Mouse (Mus musculus) lung, embryonic 16.5 days (tissue): ENCODE results near the gene Cyct. TPM values are rescaled to one million over a fixed set of nuclear protein-coding genes. Genes with fewer than 3 reads are reported as not detected.

Source experiments
- ATAC-seq: fragments of 200-750 bp; cut with Nextera tagmentation; 2 replicates; pipeline ENCODE4 v1.8.0; 2017; ENCODE audit warnings: low read depth, mild to moderate bottlenecking, moderate library complexity
- H3K27ac ChIP-seq: fragments of 300-500 bp; sonication (generic); 2 replicates; pipeline ENCODE4 v1.5.1; 2014; ENCODE audit warnings: mild to moderate bottlenecking, control low read depth, low read length
- H3K27me3 ChIP-seq: fragments of 300-500 bp; sonication (generic); 2 replicates; pipeline ENCODE4 v1.6.1; 2014; ENCODE audit warnings: low read depth, low read length, mixed read lengths; ENCODE audit not compliant: control insufficient read depth, insufficient read depth
- H3K36me3 ChIP-seq: fragments of 300-500 bp; sonication (generic); 2 replicates; pipeline ENCODE4 v1.6.1; 2014; ENCODE audit warnings: low read length; ENCODE audit not compliant: control insufficient read depth, insufficient read depth
- H3K4me1 ChIP-seq: fragments of 300-500 bp; sonication (generic); replicated peaks from 2 replicates; pipeline ENCODE4 v1.6.1; 2014; ENCODE audit warnings: low read length, mixed read lengths; ENCODE audit not compliant: control insufficient read depth, insufficient read depth
- H3K4me2 ChIP-seq: fragments of 300-500 bp; sonication (generic); 2 replicates; pipeline ENCODE4 v1.6.1; 2014; ENCODE audit warnings: low read depth, low read length, control low read depth
- H3K4me3 ChIP-seq: fragments of 300-500 bp; sonication (generic); 2 replicates; pipeline ENCODE4 v1.5.1; 2014; ENCODE audit warnings: mild to moderate bottlenecking, low read length, control low read depth
- H3K9ac ChIP-seq: fragments of 300-500 bp; sonication (generic); 2 replicates; pipeline ENCODE4 v1.6.1; 2014; ENCODE audit warnings: low read length, control low read depth
- H3K9me3 ChIP-seq: fragments of 300-500 bp; sonication (generic); 2 replicates; pipeline ENCODE4 v1.6.1; 2016; ENCODE audit warnings: low read length; ENCODE audit not compliant: control insufficient read depth
- WGBS: fragments of 180-500 bp; shearing (Covaris S2); extraction: QIAGEN DNeasy Blood & Tissue Kit; methylation state at CpG from one replicate; pipeline ENCODE4 v1.1.7; 2014; 5-methylcytosine and 5-hydroxymethylcytosine counted together
- polyA plus RNA-seq: library from polyadenylated mRNA; unstranded; fragments of >200 nt; fragmentation: Nextera tagmentation; extraction: Ambion mirVana; gene quantifications from 2 replicates; pipeline ENCODE4 v1.2.1, GENCODE M21; 2015

The Cyct gene
- polyA plus RNA-seq, 1 experiment from 2014 or later = not detected

DNA sequence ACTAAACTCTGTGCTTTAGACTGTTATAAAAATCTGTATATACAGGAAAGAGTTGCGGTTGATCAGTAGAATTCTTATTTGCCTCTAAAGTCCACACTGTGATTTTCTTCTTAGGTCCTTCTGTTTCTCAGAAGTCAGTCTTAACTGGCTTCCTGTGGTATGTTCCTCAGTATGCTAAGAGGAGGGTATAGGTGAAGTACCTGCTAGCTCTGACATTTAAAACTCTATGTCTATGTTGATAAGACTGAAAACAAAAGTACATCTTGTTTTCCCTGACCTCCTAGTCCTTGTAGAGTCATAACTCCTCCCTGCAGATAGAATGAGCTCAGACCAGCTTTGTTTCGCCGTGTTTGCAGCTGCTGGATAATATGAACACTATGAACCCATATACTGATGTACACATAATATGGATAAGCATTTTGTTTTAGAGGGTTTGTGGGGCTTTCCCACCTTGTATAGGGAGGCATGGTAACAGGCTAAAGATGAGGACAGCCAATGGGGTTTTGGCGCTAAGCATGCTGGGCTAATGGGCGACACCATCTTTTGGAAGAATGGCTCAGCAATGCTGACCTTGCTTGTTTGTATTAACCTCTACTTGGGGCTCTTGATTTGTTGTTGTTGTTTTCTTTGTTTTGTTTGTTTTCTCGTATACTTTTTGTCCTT lies 14.4 kb upstream of the Cyct start:
- H3K9ac ChIP-seq = no peak overlapping the region
- peaks cover 26% of the 10 kb centered on the region for H3K36me3 ChIP-seq
- no peaks in the 10 kb centered on the region for H3K27me3 ChIP-seq
- H3K4me2 ChIP-seq = no peak overlapping the region
- no peaks in the 10 kb centered on the region for H3K9me3 ChIP-seq
- H3K4me1 ChIP-seq = peaks cover 3% of the 10 kb centered on the region
- no peak overlapping the region for H3K27ac ChIP-seq
- H3K4me3 ChIP-seq = no peak overlapping the region
- WGBS = 93% methylated on average over 6 of the region's 6 CpGs
- no peak for ATAC-seq

DNA sequence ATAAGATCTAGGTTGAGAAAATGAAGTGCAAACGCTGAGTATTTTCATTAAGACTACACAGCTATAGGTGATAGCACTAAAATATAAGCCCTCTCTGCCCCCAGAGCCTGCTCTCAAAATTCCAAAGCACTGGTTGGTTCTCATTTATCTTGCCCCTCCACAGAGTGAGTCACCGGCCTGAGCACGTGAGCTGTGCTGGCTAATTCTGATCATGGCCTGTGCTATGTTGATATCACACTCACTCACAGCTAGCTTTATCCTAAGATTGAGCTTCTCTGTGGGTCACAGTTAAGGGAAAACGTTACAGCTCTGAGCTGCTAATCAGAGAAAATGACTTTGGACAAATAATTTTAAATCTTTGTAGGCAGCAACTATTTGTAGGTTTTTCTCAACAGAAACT lies 12.0 kb upstream of the Cyct start:
- H3K9ac ChIP-seq = no peak overlapping the region
- peaks cover 3% of the 10 kb centered on the region for H3K4me1 ChIP-seq
- no peak overlapping the region for H3K4me3 ChIP-seq
- peaks cover 11% of the 10 kb centered on the region for H3K36me3 ChIP-seq
- H3K4me2 ChIP-seq = no peak overlapping the region
- no peaks in the 10 kb centered on the region for H3K9me3 ChIP-seq
- 70% methylated on average over 4 of the region's 4 CpGs for WGBS
- no peak for ATAC-seq
- H3K27me3 ChIP-seq = no peaks in the 10 kb centered on the region
- no peak overlapping the region for H3K27ac ChIP-seq

DNA sequence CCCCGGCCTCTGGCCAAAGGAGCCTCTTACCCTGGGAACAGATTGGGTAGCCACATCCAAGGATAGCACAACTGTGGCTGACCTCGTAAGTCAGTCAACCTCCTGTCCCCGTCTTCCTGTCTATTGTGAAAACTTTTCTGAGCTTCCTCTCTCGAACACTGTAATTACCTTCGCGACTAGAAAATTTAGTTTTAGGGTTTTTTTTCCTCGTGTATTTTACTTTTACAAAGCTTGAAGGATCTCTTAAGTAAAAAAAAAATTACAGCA lies 10.3 kb upstream of the Cyct start:
- H3K27ac ChIP-seq = no peak overlapping the region
- peaks cover 9% of the 10 kb centered on the region; the same call in 1 of the 2 replicates for H3K36me3 ChIP-seq
- peak overlapping the region; percentile 76 for H3K4me2 ChIP-seq
- H3K9me3 ChIP-seq = no peaks in the 10 kb centered on the region
- ATAC-seq = no peak
- 2% methylated on average over 7 of the region's 7 CpGs for WGBS
- peak overlapping the region; percentile 93 for H3K4me3 ChIP-seq
- H3K4me1 ChIP-seq = peaks cover 3% of the 10 kb centered on the region
- peak overlapping the region; percentile 86 for H3K9ac ChIP-seq
- no peaks in the 10 kb centered on the region for H3K27me3 ChIP-seq

DNA sequence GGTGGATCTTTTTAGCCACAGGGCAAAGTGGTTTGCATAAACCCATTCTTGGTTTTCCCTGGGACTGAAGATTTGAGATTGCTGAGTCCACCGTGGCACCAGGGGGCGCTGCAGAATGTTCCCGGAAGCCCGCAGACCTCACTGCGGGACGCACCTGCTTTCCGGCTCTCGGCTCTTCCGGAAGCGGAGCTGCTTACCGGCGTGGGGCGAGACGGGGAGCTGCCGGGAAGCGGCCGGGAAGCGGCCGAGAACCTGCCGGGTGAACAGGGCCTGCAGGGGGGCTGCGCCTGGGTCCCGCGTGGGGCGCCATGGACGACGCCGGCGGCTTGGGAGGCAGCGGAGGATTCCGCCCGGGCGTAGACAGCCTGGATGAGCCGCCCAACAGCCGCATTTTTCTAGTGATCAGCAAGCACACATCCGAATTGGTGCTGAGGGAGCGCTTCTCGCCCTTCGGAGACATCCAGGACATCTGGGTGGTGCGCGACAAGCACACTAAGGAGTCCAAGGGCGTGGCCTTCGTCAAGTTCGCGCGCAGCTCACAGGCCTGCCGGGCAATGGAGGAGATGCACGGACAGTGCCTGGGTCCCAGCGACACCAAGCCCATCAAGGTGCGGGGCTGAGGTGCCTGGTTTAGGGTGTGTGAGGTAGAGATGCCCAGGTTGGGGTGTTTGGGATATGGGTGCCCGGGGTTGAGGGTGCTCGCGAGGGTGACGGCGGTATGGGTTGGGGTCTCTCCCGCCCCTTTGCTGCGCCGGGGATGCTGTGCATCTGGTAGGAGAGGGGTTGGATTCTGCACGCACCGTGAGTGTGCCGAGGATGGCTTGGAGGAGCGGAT lies 9.8 kb upstream of the Cyct start, which contains the start of gene Rbm45:
Gene Rbm45 (plus strand): TSS at position 164 of the 835 bp plus-strand sequence.
- Histone ChIP-seq H3K4me2 (peak within 1 kb of the TSS; percentile 76), H3K27me3 (no peaks in the 10 kb centered on the region), H3K36me3 (0 out of 2 replicates have a peak, but pooled peaks cover 6% of the 10 kb centered on the region), H3K9ac (peak within 1 kb of the TSS; percentile 86), H3K9me3 (no peaks in the 10 kb centered on the region), H3K4me3 (peak within 1 kb of the TSS; percentile 93), H3K27ac (0 out of 2 replicates have a peak within 1 kb of the TSS, but pooled peaks have one; percentile 36), H3K4me1 (peaks cover 3% of the 10 kb centered on the region)
- ATAC-seq = peak; percentile 88
- WGBS = 0% methylated on average over 61 of the region's 61 CpGs

GRCm38 (mm10) chr2:76368861-76369660 lies 8.8 kb upstream of the Cyct start:
- 70% methylated on average over 13 of the region's 13 CpGs for WGBS

GRCm38 (mm10) chr2:76367188-76367922 lies 7.1 kb upstream of the Cyct start:
- 14% methylated on average over 9 of the region's 9 CpGs for WGBS
- no peak overlapping the region for H3K4me3 ChIP-seq

More at GRCm38 (mm10) chr2:76368861-76369660, 8.8 kb upstream of the Cyct start:
- H3K4me2 ChIP-seq = no peak overlapping the region
- H3K9me3 ChIP-seq = no peaks in the 10 kb centered on the region
- peaks cover 3% of the 10 kb centered on the region for H3K4me1 ChIP-seq
- ATAC-seq = no peak
- H3K4me3 ChIP-seq = no peak overlapping the region
- H3K36me3 ChIP-seq = 0 out of 2 replicates have a peak, but pooled peaks cover 2% of the 10 kb centered on the region
- H3K27me3 ChIP-seq = no peaks in the 10 kb centered on the region
- H3K27ac ChIP-seq = no peak overlapping the region
- H3K9ac ChIP-seq = no peak overlapping the region

DNA sequence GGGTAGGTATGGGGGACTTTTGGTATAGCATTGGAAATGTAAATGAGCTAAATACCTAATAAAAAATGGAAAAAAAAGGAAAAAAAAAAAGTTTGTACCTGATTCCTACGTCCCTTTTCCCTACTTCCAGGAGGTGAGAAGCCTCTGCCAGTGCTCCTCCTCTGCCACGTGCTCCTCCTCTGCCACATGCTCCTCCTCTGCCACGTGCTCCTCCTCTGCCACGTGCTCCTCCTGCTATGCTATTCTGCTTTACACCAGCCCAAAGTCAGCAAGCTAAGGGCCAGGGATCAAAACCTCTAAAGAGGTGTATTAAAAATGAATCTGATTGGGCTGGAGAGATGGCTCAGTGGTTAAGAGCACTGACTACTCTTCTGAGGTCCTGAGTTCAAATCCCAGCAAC lies 5.6 kb upstream of the Cyct start:
- H3K9me3 ChIP-seq = no peaks in the 10 kb centered on the region
- no peaks in the 10 kb centered on the region for H3K36me3 ChIP-seq
- no peak overlapping the region for H3K27ac ChIP-seq
- H3K27me3 ChIP-seq = no peaks in the 10 kb centered on the region
- ATAC-seq = no peak
- H3K9ac ChIP-seq = no peak overlapping the region
- 67% methylated on average over 4 of the region's 4 CpGs for WGBS
- no peak overlapping the region for H3K4me2 ChIP-seq
- H3K4me3 ChIP-seq = no peak overlapping the region
- peaks cover under 1% of the 10 kb centered on the region for H3K4me1 ChIP-seq

More at GRCm38 (mm10) chr2:76367188-76367922, 7.1 kb upstream of the Cyct start:
- Histone ChIP-seq H3K4me1 (peaks cover 3% of the 10 kb centered on the region), H3K4me2 (no peak overlapping the region), H3K36me3 (no peaks in the 10 kb centered on the region), H3K9me3 (no peaks in the 10 kb centered on the region), H3K27ac (no peak overlapping the region), H3K27me3 (no peaks in the 10 kb centered on the region), H3K9ac (no peak overlapping the region)
- ATAC-seq = no peak

GRCm38 (mm10) chr2:76362111-76362510 lies 1.9 kb upstream of the Cyct start:
- H3K9me3 ChIP-seq = no peaks in the 10 kb centered on the region
- no peak for ATAC-seq

More at GRCm38 (mm10) chr2:76362111-76362510, 1.9 kb upstream of the Cyct start:
- H3K36me3 ChIP-seq = no peaks in the 10 kb centered on the region
- H3K9ac ChIP-seq = no peak overlapping the region
- H3K4me1 ChIP-seq = no peaks in the 10 kb centered on the region
- no peaks in the 10 kb centered on the region for H3K27me3 ChIP-seq
- no peak overlapping the region for H3K27ac ChIP-seq
- 43% methylated on average over 2 of the region's 2 CpGs for whole genome bisulfite sequencing
- no peak overlapping the region for H3K4me3 ChIP-seq
- no peak overlapping the region for H3K4me2 ChIP-seq
